Mouse (Mus musculus): ENCODE data around the gene Fam222a. TPM values are rescaled to one million over a fixed set of nuclear protein-coding genes. Genes with fewer than 3 reads are reported as not detected.

The Fam222a gene
- polyA plus RNA-seq, 1 experiment = 8.0 TPM

- no peak for DNase-seq
- Histone ChIP-seq H3K4me1 (ENCODE audit: control insufficient read depth, insufficient read depth, low read length) (no peaks in the 10 kb centered on the region), H3K4me3 (replicated peaks; ENCODE audit: extremely low read depth, low read depth, low read length) (no peak overlapping the region)
- WGBS = 39% methylated on average over 11 of the region's 11 CpGs
- TF ChIP-seq CTCF (IDR thresholded peaks at IDR 0.05; ENCODE audit: insufficient read depth, low read length) (no peak), POLR2A (IDR thresholded peaks at IDR 0.05; ENCODE audit: borderline replicate concordance, extremely low read depth, low read depth, low read length) (no peak)
Observed at GRCm38 (mm10) chr5:114556109-114556508, 11.7 kb upstream of the Fam222a start.

- TF ChIP-seq POLR2A (IDR thresholded peaks at IDR 0.05; ENCODE audit: borderline replicate concordance, extremely low read depth, low read depth, low read length) (no peak), CTCF (IDR thresholded peaks at IDR 0.05; ENCODE audit: insufficient read depth, low read length) (no peak)
- 71% methylated on average over 20 of the region's 20 CpGs for WGBS
- Histone ChIP-seq H3K4me1 (ENCODE audit: control insufficient read depth, insufficient read depth, low read length) (no peaks in the 10 kb centered on the region), H3K4me3 (replicated peaks; ENCODE audit: extremely low read depth, low read depth, low read length) (no peak overlapping the region)
- DNase-seq = no peak
Observed at GRCm38 (mm10) chr5:114557765-114558731, 9.8 kb upstream of the Fam222a start.

GRCm38 (mm10) chr5:114560533-114560936, 7.3 kb upstream of the Fam222a start:
- DNase-seq = no peak
- no peak for TF ChIP-seq CTCF (IDR thresholded peaks at IDR 0.05; ENCODE audit: insufficient read depth, low read length)
- TF ChIP-seq POLR2A (IDR thresholded peaks at IDR 0.05; ENCODE audit: borderline replicate concordance, extremely low read depth, low read depth, low read length) = no peak
- WGBS = 10% methylated on average over 9 of the region's 9 CpGs
- Histone ChIP-seq H3K4me1 (ENCODE audit: control insufficient read depth, insufficient read depth, low read length) (no peaks in the 10 kb centered on the region), H3K4me3 (replicated peaks; ENCODE audit: extremely low read depth, low read depth, low read length) (no peak overlapping the region)

DNA sequence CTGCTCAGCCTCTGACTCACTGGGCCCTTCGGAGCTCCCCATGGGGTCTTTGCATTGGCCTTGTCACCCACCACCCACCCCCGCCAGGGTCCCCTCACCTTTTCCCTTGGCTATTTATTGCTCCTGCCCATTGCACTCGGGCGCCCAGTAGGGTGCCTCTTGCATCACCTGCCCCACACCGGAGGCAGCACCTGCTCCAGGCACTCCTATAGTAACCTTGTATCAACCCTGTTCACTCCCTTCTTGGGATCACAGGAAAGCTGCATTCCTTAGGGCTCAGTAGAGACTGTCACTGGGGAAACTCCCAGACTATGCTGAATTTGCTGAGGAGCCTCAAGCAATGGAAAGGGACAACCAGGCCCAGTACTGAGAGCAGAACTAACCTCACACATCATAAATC, 6.9 kb upstream of the Fam222a start:
- TF ChIP-seq CTCF (IDR thresholded peaks at IDR 0.05; ENCODE audit: insufficient read depth, low read length) = no peak
- no peak for TF ChIP-seq POLR2A (IDR thresholded peaks at IDR 0.05; ENCODE audit: borderline replicate concordance, extremely low read depth, low read depth, low read length)
- Histone ChIP-seq H3K4me3 (replicated peaks; ENCODE audit: extremely low read depth, low read depth, low read length) (no peak overlapping the region), H3K4me1 (ENCODE audit: control insufficient read depth, insufficient read depth, low read length) (no peaks in the 10 kb centered on the region)
- no peak for DNase-seq
- WGBS = 57% methylated on average over 5 of the region's 5 CpGs

DNA sequence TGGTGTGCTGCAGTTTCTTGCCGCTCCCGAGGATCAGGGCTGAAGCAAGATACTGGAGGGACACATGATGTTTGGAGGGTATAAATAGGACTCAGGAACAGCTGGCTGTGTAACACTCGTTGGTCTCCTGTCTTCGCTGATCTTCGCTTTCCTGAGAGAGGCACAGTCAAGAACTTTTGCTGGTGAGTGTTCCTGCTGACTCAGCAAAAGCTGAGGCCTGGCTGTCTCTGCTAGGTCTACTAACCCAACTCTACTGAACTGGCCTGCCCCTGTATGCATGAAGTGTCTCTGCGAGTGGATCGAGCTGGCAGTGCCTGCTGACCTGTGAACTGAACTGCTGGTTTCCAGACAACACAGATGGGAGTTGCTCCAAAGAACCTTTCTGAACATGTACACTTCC, 3.8 kb upstream of the Fam222a start:
- TF ChIP-seq CTCF (IDR thresholded peaks at IDR 0.05; ENCODE audit: insufficient read depth, low read length) = no peak
- no peak for TF ChIP-seq POLR2A (IDR thresholded peaks at IDR 0.05; ENCODE audit: borderline replicate concordance, extremely low read depth, low read depth, low read length)
- DNase-seq = no peak
- H3K4me1 ChIP-seq (ENCODE audit: control insufficient read depth, insufficient read depth, low read length) = no peaks in the 10 kb centered on the region

DNA sequence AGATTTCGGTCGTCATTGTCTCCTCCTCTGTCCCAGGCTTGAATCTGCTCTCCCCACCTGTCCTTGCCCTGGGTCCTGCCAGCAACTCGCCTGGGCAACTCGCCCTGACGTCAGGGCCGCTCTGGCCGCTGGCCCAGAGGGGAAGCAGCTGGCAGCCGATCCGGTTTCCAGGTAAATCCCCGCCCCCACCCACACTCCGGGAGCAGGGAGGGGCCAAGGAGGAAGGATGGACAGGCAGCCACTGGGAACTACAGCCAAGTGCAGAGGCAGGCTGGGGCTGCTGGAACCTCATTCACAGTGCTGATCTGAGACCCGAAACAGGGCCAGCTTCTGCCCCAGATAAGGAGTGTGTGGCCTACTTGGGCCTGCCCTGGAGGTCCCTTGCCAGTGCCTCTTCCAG, 2.5 kb upstream of the Fam222a start:
- TF ChIP-seq POLR2A (IDR thresholded peaks at IDR 0.05; ENCODE audit: borderline replicate concordance, extremely low read depth, low read depth, low read length) (no peak), CTCF (IDR thresholded peaks at IDR 0.05; ENCODE audit: insufficient read depth, low read length) (no peak)
- H3K4me3 ChIP-seq (replicated peaks; ENCODE audit: extremely low read depth, low read depth, low read length) = peak overlapping the region; percentile 16
- peaks cover 2% of the 10 kb centered on the region; the same call in 1 of the 2 replicates for H3K4me1 ChIP-seq (ENCODE audit: control insufficient read depth, insufficient read depth, low read length)
- DNase-seq = peak; percentile 76
- WGBS = 11% methylated on average over 12 of the region's 12 CpGs

More for the DNA sequence above, 3.8 kb upstream of the Fam222a start:
- H3K4me3 ChIP-seq (replicated peaks; ENCODE audit: extremely low read depth, low read depth, low read length) = no peak overlapping the region
- 90% methylated on average over 7 of the region's 7 CpGs for WGBS

- peaks cover 2% of the 10 kb centered on the region; the same call in 1 of the 2 replicates for H3K4me1 ChIP-seq (ENCODE audit: control insufficient read depth, insufficient read depth, low read length)
- 45% methylated on average over 6 of the region's 6 CpGs for WGBS
- no peak for DNase-seq
Observed at GRCm38 (mm10) chr5:114565751-114566150, 2.1 kb upstream of the Fam222a start.

GRCm38 (mm10) chr5:114566461-114566860, 1.4 kb upstream of the Fam222a start:
- 82% methylated on average over 10 of the region's 10 CpGs for WGBS
- TF ChIP-seq CTCF (IDR thresholded peaks at IDR 0.05; ENCODE audit: insufficient read depth, low read length) (no peak), POLR2A (IDR thresholded peaks at IDR 0.05; ENCODE audit: borderline replicate concordance, extremely low read depth, low read depth, low read length) (no peak)
- Histone ChIP-seq H3K4me3 (replicated peaks; ENCODE audit: extremely low read depth, low read depth, low read length) (no peak overlapping the region), H3K4me1 (ENCODE audit: control insufficient read depth, insufficient read depth, low read length) (peaks cover 2% of the 10 kb centered on the region; the same call in 1 of the 2 replicates)
- DNase-seq = no peak

More at GRCm38 (mm10) chr5:114565751-114566150, 2.1 kb upstream of the Fam222a start:
- no peak for TF ChIP-seq CTCF (IDR thresholded peaks at IDR 0.05; ENCODE audit: insufficient read depth, low read length)
- TF ChIP-seq POLR2A (IDR thresholded peaks at IDR 0.05; ENCODE audit: borderline replicate concordance, extremely low read depth, low read depth, low read length) = no peak
- H3K4me3 ChIP-seq (replicated peaks; ENCODE audit: extremely low read depth, low read depth, low read length) = no peak overlapping the region

- Histone ChIP-seq H3K4me3 (replicated peaks; ENCODE audit: extremely low read depth, low read depth, low read length) (peak overlapping the region; percentile 57), H3K4me1 (ENCODE audit: control insufficient read depth, insufficient read depth, low read length) (peaks cover 2% of the 10 kb centered on the region; the same call in 1 of the 2 replicates)
- DNase-seq = peak; percentile 89
- WGBS = under 1% methylated on average over 51 of the region's 52 CpGs
- TF ChIP-seq CTCF (IDR thresholded peaks at IDR 0.05; ENCODE audit: insufficient read depth, low read length) = no peak
- peak; percentile 76; the same call in 1 of the 2 replicates for TF ChIP-seq POLR2A (IDR thresholded peaks at IDR 0.05; ENCODE audit: borderline replicate concordance, extremely low read depth, low read depth, low read length)
Observed at GRCm38 (mm10) chr5:114567075-114567517, 720 bp upstream of the Fam222a start.
